Mouse (Mus musculus): ENCODE data around the gene Jag2.

DNA sequence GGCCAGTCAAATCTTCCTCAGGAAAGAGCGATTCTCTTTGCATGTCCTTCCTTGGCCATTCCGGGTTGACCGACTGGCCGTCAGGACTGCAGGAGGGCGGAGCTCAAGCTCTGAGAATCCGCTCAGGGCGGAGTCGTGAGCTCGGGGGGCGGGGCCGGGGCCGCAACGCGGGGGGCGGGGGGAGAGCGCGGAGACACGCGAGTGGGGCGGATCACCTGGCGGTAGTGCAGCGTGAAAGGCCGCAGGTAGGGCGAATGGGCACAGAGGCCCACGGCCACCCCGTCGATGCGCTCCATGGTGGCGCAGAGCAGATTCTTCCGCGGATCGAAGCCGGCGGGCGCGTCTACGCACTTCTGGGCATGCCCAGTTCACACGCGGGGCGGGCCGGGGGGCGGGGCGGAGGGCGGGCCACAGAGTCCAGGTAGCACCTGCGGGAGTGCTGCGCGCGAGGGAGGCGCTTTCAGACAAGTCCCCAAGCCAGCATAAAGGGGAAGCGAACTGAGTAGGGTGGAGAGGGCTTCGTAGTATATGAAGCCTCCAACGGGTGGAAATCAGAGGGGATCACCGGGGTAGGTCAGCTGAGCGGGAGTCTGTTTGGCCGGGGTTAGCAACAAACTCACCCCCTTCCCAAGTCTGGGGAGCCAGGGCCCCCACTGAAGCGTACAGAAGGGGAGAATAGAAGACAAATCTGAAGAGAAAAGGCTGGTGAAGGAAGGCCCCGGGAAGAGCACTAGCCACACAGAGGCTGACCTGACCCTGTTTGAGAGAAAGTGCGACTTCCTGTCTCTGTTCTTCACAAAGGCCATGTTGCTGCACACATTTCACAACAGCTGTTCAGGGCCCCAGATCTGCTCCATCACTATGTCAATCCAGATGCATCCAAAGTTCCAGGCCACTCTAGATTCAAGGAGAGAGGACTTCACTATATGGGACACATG is 12.5 kb upstream of the Jag2 start, which contains the start of gene Nudt14:
- no peak for TF ChIP-seq CTCF (IDR thresholded peaks at IDR 0.05; ENCODE audit: extremely low read depth, insufficient read depth, insufficient read length, insufficient replicate concordance)
- peak; percentile 10 for TF ChIP-seq POLR2A (IDR thresholded peaks at IDR 0.05; ENCODE audit: low read depth, low read length)
